Mouse (Mus musculus) frontal cortex, postnatal 14 days (tissue): ENCODE data around the gene Prpf18.
"Not testable (repeated sequence)": the region's sequence is repeated elsewhere in the genome, so short reads cannot be mapped to it uniquely, and the experiment has no call there.

Source experiments
- DNase-seq, 2 experiments: peaks; one replicate each; pipeline ENCODE4 v3.0.0; 2022; ENCODE audit warnings: low spot score in 2 of 2

Gene Prpf18

DNA sequence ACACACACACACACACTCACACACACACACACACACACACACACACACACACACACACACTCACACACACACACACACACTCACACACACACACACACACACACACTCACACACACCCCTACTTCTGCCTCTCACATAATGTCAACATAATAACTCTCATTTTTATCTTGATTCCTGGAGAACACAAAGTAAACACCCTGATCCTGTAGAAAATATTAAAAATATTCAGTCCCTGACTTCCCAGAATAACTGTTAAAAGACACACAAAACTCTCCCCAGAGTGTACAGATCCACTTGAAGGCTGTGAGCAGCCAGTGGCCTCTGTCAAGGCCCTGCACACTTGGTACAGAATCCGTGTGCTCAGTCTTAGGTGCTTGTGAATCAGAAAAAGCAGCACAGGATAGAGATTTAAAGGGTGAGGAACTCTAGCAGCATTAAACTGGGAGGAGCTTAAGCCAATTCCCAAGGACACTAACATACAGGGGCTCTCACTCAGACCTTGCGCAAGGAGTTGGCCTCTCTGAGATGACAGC is 36.8 kb downstream of the Prpf18 start:
- DNase-seq: no peak

DNA sequence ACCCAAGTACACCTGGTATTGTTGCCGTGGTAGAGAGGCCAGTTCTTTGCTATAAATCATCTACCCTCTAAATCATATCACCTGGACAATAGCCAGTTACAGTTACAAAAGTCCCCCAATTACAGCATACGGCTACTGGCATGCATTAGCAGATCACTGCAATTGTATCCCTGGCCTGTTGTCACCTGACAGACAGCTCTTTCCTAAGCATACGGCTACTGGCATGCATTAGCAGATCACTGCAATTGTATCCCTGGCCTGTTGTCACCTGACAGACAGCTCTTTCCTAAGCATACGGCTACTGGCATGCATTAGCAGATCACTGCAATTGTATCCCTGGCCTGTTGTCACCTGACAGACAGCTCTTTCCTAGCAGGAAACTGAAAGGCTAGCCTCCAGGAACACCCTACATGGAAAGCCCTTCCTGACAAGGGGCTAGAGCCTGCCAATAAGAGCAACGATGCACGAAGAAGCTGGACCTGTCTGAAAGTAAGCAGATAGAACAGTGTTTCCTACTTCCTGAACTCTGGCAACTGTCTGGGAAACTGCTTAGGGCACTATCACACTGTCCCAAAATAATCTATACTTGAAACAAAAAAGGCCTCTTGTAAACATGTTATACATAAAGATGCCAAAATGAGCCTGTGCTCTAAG is 37.5 kb downstream of the Prpf18 start:
- not testable (repeated sequence) for DNase-seq

DNA sequence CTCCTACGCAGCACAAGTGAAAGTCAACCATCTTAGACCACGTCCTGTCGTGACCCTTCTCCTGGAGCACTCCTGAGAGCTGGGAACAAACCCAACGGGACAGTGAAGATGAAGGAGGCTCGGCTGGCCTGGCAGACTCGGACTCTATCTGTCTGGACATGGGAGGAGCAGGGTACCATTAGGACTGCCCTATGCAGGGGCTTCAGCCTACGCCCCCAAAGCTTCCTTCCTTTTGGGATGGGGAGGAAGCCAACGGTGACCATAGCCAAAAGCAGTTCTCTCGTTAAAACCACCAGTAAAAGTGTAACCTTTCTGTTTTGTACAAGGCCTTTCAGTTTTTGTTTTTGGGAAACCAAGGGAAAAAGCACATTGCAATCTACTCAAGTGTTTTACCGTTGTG is 40.2 kb downstream of the Prpf18 start:
- DNase-seq: no peak

DNA sequence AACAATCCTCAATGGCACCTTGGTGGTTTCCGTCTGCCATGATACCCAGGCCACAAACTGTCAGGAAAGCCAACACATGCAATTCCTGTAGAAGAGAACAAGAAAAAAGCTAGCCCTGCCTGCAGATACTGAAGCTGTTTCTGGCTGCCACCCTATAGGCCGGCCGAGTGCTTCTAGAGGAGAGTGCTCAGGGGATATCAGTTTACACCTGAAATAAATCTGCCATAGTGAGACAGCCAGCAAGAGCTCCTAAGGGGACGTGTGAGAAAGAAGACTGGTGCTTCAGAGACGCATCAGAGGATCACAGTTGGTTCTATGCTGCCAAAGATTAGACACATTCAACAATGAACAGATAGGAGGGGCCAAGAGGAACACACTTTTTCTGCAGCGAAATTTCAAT is 40.6 kb downstream of the Prpf18 start:
- no peak for DNase-seq

DNA sequence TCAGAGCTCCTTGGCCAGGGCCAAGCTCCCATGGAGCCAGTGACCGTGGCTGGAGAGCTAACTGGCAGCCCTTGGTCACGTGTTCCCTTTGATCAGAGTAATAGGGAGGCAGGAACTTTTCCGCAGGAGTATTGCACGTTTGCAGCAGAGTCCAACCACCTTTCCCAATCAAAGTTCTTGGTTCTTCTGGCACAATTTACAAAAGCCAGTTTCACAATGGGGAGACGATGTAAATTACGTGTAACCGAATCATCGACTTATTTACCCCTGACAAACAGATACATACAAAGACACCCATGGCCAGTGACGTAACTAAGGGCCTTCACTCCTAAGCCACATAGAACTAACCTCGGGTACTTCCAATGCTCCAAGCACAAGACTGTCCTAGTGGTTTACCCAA is 42.5 kb downstream of the Prpf18 start:
- no peak for DNase-seq

DNA sequence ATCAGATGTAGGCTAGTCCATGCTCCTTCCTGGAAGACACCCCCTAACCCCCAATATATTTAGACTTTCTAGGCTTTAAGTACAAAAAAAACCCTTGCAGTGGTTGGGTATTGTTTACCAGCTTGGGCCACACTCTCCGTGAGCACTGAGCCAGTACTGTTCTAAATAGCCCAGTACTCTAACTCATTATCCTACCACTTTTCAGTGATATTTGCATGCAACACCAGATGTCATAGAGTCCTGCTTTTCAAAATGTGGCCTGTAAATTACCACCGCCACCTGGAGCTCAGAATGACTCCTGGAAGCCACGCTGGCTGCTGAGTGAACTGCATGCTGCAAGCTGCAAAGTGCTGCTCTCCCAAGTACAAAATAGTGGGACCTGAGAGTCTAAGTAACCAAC is 43.7 kb downstream of the Prpf18 start:
- no peak for DNase-seq

DNA sequence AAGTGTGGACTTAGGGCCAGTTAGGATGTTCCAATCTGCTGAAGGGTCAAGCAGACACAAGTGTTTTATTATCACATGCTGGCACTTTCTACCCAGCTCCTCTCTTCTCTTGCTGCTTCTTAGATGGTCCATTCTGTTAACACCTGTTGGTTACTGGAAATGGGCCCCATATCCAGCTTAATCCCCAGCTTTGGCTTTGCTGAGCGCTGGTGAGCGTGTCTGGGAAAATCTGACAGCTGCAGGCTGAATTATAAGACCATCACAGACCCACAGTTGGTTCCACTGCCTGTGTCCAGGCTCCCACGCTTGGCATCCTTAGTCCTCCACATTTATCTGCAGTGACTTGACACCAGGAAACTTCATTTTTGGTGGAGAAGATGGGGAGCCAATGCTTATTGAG is 45.4 kb downstream of the Prpf18 start:
- no peak for DNase-seq

DNA sequence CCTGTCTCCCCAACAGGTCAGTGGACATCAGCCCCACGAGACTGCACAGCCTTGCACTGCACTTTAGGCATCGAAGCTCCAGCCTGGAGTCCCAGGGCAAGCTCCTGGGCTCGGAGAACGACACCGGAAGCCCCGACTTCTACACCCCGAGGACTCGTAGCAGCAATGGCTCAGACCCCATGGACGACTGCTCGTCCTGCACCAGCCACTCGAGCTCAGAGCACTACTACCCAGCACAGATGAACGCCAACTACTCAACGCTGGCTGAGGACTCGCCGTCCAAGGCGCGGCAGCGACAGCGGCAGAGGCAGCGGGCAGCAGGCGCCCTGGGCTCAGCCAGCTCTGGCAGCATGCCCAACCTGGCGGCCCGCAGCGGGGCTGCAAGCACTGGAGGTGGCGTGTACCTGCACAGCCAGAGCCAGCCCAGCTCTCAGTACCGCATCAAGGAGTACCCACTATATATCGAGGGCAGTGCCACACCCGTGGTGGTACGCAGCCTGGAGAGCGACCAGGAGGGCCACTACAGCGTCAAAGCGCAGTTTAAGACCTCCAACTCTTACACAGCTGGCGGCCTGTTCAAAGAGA is 48.5 kb downstream of the Prpf18 start:
- DNase-seq: no peak

DNA sequence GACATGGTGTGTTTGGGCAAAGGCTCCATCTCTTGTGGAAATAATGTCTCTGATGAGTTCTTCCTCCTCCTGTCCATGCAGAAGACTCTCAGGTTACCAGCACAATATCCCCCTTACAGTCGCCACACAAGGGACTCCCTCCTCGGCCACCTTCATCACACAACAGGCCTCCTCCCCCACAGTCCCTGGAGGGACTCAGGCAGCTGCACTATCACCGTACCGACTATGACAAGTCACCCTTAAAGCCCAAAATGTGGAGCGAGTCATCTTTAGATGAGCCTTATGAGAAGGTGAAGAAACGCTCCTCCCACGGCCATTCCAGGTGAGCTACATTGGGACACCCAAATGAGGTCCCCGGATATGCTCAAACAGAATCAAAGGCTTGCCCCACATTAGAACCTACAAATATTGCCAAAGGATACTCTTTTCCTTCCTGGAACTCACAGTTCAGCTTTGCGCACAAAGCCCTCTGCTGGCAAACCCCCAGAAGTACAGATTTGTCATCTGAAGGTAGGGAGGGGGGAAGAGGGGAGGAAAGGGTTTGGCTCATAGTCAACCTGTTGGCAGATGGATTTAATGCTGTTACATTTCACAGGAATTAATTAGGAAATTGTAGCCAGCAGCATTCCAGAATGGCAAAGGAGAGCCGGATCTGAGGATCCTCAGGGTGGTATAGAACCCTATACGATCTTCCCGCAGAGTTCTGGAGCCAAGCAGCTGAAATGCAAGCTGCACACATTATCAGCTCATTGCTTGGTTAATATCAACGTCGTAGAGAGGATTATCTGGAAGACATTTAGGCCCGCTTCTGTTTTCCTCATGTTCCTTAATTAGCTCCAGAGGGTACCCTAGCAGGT is 50.7 kb downstream of the Prpf18 start:
- peak in 1 of 2 experiments; percentile 57 for DNase-seq

DNA sequence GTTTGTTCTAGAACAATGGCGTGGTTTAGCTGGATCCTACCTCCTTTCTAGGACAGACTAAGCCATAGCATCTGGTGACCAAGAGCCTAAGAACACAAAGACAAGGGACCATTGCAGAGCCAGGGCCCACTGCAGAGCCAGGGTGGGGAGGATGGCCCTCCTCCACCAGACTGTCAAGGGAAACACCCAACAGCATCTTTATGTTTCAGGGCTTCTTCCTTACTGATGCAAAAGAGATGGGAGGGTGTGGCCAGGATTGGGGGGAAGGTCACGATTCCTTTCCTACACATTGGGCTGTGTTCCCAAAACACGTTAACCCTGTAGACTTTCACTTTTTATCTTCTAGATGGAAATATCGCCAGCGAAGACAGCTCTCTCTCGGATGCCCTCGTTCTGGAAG is 54.9 kb downstream of the Prpf18 start:
- no peak for DNase-seq

DNA sequence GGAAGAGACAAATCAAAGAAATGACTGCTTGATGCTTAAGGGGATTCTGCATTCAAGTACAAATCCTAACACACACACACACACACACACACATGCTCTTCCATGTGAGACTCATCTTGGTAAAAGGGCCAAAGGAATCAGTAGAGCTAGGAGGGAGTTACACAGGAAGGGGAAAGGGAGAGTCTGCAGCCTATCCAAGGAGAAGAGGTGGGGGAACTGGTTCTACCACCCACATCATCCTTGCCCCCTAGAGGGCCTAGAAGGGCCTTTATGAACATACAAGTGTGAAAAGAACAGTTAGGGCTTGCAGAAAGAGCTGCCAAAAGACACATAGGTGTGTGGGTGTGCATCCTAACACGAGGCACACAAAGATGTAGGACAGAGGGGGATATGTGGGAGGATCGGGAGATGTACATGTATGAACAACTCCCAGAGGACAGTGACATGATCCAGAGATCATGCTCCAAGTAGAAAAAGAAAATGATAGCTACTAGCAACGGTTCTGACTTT is 58.0 kb downstream of the Prpf18 start:
- DNase-seq: no peak

DNA sequence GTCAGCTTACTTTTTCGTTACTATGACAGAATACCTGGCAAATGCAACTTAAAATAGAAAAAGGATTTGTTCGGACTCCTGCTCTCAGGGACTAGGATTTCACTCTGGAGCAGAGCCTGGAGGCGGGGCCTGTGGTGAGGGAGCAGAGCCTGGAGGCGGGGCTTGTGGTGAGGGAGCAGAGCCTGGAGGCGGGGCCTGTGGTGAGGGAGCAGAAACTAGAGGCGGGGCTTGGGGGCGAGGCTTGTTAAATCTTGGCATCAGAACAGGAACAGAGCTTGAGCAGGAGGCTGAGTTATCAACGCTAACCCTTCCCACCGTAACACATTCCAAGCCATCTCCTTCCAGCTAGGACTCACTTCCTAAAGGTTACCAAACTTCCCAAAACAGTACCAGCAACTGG is 58.5 kb downstream of the Prpf18 start:
- no peak for DNase-seq

DNA sequence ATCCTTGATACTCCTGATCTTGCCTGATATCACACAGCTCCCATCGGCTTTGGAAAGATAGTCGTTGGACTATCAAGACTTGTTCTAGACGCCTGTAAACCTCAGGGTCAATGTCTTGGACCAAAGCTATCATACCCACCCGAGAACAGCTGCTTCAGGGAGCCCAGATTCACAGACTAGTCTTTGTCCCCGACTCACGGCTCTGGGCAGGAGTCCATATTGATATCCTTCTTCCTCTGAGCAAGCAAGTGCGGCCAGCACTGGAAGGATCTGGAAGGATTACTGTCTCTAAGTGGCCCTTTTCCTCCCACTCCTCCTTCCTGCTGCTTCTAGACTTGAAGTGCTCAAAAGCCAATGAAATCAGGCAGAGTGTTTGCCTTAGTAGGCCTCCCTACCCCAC is 59.2 kb downstream of the Prpf18 start:
- no peak for DNase-seq

DNA sequence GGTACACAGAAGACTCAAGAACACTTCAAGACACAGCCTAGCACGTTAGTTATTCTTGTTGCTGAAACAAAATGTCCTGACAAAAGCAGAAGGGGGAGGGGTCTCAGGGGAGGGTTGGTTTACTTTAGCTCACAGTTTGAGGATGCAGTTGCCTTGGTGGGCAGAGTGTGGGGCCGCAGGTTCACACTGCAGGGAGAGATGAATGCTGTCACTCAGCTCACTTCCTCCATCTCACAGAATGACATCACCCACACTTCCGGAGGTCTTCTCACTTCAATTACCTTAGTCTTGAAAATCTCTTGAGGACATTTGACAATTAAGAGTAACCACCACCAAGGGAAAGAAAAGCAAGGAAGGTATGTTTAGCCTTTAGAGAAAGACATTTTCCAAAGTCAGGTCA is 60.3 kb downstream of the Prpf18 start:
- no peak for DNase-seq

DNA sequence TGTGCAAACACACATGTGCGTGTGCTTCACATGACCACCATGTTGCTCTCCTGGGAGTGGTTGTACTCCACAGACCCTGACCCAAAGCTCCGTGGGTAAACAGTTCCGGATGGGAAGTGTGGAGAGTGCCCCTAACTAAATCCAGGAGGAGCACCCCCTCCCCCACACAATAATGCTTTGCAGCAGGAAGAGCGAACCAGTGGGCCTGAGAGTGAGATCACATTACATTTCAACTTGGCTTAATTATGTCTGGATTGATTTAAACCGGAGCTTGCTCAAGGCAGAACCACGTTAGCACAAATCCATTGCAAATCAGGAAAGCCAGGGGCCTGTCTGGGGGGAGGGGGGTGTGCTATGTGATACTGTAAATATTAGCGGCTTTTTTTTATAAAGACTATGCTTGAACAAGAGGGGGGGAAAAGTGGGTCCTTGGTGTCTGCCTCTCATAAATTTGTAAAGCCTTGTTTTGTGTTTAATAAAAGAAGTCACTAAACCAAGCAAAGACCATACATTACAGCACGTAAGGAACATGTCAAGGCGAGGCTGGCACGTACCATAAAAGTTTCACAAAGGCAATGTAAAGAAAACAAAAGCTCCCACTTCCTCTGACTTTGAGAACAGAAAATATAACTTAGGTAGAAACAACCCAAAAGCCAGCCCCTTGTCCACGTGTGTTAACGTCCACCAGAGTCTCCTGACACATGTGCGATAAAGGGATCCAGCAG is 64.1 kb downstream of the Prpf18 start:
- DNase-seq: no peak

DNA sequence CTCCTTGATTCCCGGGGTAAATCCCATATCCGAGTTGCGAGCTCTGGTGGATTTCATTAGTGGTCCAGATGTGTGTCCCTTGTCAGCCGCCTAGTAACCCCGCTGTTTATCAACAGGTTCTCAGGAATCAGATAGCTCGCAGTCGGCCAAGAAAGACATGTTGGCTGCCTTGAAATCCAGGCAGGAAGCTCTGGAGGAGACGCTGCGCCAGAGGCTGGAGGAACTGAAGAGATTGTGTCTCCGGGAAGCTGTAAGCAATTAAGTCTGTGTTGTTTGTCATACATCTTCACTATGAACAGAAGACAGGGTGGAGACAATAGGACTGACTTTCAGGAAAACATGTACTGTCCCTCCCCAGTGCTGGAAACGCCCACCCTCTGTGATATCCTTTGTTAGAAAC is 65.7 kb downstream of the Prpf18 start:
- no peak for DNase-seq

DNA sequence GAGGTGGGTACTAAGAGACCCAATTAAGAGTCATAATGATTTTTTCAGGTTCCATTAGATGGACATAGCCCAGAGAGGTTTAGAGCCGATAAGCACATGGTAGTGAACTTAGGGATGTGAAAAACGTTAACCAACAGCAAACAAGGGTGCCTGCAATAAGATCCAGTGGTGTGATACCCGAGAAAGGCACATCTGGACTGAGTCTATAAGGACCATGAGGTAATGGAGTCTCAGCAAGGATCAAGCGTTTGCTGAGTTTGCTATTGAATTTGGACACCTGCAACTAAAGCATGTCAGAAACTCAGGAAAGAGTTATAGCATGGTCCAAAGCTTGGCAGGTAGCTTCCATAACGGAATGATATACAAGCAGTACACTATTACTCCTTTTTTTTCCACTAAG is 67.7 kb downstream of the Prpf18 start:
- DNase-seq: no peak

DNA sequence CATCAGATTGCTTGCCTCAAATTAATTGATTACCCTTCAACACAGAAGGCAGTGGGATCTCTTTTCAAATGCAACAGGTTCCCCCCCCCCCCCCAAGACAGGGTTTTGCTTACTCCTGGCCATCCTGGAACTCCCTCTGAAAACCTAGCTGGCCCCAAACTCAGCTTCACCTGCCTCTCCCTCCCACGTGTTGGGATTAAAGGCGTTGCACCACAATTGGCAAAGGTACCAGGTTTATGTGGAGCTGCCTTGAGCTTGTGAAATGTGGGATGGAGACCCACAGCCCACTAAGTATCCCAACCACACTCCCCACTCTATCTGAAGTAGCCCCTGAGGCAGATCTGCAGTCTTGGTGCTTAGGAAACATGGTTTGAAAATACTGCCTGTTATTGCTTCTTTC is 69.0 kb downstream of the Prpf18 start:
- no peak for DNase-seq

DNA sequence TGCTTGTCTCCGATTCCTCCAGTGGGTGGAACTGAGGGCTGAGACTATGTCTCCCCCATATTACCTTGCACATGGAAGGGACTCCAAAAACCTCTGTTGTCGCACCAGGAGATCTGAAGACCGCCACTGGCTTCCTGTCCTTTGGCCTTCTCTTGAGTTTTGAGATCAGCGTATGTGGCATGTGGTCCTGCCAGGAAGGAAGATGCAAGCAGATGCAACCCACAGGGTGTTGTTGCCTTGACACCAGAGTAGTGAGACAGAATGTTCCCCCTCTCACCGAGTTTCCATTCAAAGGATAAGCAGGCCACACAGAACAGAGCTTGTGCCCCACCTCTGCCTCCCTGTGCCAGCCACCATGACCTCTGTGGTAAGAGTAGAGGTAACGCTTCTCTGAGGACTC is 71.2 kb downstream of the Prpf18 start:
- no peak for DNase-seq

DNA sequence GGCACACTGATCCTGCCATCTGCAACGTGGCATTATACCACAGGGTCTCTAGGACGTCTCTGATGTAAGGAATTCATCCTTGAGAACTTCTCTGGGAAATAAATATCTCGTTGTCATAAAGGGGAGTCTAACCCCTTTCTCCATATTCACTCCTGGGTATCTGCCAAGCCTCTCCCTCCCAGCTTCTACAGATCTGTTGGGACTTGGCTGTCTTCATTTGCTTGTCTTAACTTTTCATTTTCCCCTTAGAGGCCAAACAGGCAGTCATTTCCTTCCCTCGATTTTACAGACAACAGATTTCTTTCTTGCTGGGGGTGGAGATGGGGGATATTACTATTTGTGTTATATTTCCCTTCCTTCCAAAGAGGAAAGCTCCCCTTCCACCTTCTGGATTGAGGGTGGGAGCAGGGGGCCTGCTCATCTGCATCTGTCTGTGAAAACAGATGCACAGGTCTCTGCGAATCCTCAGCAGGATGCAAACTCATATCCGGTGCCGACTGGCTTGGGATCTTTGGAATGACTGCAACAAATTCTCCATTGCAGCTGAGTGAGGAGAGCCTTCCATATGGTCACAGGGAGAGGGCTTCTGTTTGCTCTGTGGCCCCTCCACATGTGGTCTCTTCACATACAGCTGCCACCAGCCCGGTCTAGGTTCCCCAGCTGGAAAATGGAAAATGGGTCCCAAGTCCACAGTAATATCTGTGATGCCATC is 72.4 kb downstream of the Prpf18 start:
- no peak for DNase-seq

DNA sequence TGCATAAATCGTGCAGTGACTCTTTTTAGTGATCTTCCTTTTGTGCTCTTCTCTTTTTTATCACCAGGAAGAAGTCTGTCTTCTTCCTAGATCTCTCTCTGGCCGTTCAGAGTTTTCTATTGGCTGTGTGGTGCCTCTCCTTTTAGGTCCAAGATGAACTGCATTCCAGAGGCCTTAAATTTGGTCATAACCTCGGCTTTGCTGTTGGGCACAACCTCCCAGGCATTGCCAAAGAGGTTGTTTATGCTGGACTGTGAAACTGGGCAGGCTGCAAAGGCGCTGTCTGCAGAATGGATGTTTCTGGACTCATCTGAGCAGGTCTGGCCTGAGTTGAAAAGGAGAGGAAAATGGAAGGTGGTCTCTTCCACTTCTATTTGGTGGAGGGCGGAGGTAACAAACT is 73.6 kb downstream of the Prpf18 start:
- DNase-seq: no peak
